Mouse (Mus musculus) heart, postnatal 10 days (tissue): ENCODE results near the gene Gadd45gip1. TPM values are rescaled to one million over a fixed set of nuclear protein-coding genes. Genes with fewer than 3 reads are reported as not detected.
"Not testable (repeated sequence)": the region's sequence is repeated elsewhere in the genome, so short reads cannot be mapped to it uniquely, and the experiment has no call there.

Experiments
- DNase-seq, 2 experiments: peaks; one replicate each; pipeline ENCODE4 v3.0.0; 2021
- intact Hi-C: fragments of 180-260 bp; cut with DNase I; formaldehyde crosslinking; loops from one replicate; pipeline ENCODE4 v1.15.1; 2025
- total RNA-seq, 2 experiments: library from RNA; stranded (reverse); gene quantifications; 2 replicates each; pipeline ENCODE4 v1.2.3; 2021

Gene Gadd45gip1
- total RNA-seq, 2 experiments from 2014 or later = 23.7 to 25.0 TPM

- peak; percentile 66 to 67 for DNase-seq
- intact Hi-C loops = no loop called here
Measured at GRCm38 (mm10) chr8:84823653-84824052, 7.7 kb upstream of the Gadd45gip1 start.

GRCm38 (mm10) chr8:84825636-84826035, 5.7 kb upstream of the Gadd45gip1 start:
- intact Hi-C loops = no loop called here
- DNase-seq = no peak

DNA sequence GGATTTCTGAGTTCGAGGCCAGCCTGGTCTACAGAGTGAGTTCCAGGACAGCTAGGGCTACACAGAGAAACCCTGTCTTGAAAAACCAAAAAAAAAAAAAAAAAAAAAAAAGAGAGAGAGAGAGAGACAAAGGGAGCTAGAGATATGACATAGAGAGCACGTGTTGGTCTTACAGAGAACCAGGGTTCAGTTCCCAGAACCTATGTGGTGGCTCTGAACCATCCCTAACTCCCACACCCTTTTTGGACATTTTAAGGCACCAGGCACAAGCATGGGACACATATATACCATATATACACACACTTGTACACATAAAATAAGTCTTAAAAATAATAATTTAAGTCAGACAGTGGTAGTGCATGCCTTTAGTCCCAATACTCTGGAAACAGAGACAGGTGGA, 4.8 kb upstream of the Gadd45gip1 start:
- intact Hi-C loops, DNase-seq: not testable (repeated sequence)

GRCm38 (mm10) chr8:84832034-84832717, 854 bp downstream of the Gadd45gip1 start:
- intact Hi-C loops = no loop called here
- DNase-seq = peak; percentile 86 to 87

- intact Hi-C loops = no loop called here
Measured at GRCm38 (mm10) chr8:84832759-84833742, 1.7 kb downstream of the Gadd45gip1 start.

GRCm38 (mm10) chr8:84834002-84834865, 2.9 kb downstream of the Gadd45gip1 start:
- DNase-seq = no peak
- intact Hi-C loops = no loop called here

More at GRCm38 (mm10) chr8:84832759-84833742, 1.7 kb downstream of the Gadd45gip1 start:
- DNase-seq = no peak

GRCm38 (mm10) chr8:84834866-84835855, 3.8 kb downstream of the Gadd45gip1 start:
- DNase-seq = peak; percentile 72 to 77
- intact Hi-C loops = no loop called here

DNA sequence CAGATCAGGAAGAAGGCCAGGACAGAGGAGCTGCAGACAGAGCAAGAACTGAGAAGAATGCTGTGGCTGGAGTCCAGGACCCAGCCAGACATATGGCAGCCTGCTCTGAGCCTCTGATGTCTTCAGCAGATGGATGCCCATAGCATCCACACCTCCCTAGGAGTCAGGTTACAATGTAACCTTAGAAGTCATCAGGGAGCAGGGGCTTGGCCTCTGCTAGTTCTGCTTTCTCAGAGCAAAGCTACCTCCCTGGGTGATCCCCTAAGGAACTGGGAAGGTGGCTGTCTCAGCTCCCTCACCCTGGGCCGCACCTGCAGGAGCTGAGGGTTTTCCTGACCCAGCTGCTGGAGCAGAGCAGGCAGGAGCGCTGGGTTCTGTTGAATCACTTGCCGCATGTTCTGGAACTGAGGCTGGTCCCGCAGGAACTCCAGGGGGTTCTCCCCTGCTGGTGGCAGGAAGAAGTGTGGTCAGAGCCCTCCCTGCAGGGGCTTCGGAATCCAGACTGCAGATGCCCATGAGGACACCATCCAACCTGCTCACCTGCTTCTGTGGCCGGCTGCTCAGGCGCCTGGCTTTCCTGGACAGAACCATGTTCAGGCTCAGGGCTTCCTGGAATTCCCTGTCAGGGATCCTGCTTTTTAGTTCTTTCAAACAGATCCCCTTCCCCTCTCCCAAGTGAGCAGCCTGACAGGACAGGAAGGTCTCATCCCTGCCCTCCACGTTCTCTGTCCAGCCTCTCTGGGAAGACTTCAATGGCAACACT, 6.0 kb downstream of the Gadd45gip1 start:
- DNase-seq = no peak
- intact Hi-C loops = no loop called here

GRCm38 (mm10) chr8:84837912-84838470, 6.7 kb downstream of the Gadd45gip1 start:
- no peak for DNase-seq
- intact Hi-C loops = no loop called here

DNA sequence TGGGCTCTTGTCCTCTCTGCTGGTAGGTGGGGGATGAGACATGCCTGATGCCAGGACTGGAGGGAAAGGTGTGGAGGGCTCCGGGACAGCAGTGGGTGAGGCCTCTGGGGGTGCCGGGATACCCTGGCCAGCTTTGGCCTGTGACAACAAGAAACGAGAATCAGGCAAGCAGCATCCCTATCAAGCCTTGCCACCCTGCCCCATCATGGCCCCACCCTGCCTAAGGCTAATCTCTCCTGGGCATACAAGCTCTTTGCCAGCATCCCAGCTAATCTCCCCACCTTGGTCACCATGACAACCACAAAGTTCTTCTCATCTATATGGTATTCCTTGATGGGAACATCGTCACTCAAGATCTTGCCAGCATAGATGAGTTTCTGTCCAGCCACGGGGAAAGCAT, 7.2 kb downstream of the Gadd45gip1 start:
- no peak for DNase-seq

DNA sequence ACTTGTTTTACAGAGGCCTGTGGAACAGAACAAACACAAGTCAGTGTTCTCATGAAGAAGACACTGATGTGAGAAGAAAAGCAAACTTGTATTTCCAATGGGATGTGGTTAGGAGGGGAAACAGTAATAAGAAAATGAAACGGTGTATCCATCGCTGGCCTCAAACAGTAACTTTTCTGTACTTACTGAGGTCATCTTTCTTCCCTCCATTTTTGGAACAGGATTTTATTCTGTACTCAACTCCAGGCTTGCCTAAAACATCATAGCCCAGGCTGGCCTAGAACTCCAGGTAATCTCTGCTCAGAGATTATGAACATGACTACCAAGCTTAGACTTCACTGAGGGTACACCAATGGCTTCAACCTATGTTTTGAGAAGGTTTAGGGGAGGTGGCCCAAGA, 8.1 kb downstream of the Gadd45gip1 start:
- intact Hi-C loops = no loop called here

More for the DNA sequence above, 7.2 kb downstream of the Gadd45gip1 start:
- intact Hi-C loops = no loop called here

GRCm38 (mm10) chr8:84839875-84840247, 8.5 kb downstream of the Gadd45gip1 start:
- no peak for DNase-seq
- intact Hi-C loops = no loop called here

More for the DNA sequence above, 8.1 kb downstream of the Gadd45gip1 start:
- DNase-seq = no peak

DNA sequence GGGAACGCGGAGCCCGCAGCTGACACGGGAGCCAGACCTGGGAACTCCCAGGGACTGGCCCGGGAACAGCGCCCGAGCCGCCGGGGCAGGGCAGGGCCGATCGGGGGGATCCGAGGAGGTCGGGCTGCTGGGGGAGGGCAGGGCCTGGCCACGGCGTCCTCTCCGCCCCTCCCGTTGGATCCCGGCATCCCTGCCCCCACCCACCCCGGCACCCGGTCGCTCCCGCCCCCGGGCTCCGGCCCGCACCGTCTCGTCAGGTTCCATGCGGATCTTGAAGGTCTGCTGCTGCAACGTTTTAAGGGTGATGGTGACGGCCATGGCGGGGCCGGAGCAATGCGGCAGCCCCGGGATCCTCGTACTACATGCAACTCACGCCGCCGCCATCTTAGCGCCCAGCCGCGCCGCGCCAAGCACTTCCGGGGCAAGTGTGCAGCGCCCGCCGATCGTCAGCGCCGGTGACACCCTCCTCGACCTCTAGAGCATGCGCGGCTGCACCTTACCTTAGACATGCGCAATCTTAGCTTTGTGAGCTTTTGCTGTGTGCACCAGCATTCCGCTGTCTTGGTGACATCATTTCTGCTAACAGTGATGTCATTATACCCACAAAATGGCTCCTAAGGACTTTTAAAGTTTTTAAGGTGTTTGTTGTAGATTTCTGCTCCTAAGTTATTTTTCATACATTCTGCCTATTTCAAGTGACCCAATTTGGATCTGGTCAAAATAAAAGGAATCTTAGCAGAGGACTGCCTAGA, 9.1 kb downstream of the Gadd45gip1 start, which contains the start of gene Rad23a:
TSS of gene Rad23a (minus strand) at position 418 of the 752 bp plus-strand sequence.
- DNase-seq = peak; percentile 92 to 94

DNA sequence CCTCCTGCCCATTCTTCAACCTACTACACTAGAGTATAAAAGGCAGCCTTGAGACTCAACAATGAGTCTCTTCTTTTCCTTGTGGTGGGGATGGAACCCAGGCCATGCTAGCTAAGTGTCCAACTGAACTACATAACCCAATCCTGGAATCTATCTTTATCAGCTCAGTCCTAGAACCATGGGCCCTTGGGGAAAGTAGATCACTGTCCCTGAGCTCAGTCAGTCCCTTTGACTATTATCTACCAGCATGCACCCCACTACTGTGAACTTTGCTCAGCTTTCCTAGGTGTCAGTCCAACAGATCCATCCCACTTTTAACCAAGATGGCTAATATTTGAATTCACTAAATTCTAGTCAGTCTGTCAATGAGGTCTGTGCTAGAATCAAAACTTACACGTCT, 10.2 kb downstream of the Gadd45gip1 start:
- no peak for DNase-seq
- intact Hi-C loops = no loop called here

More for the DNA sequence above, 9.1 kb downstream of the Gadd45gip1 start, which contains the start of gene Rad23a:
- intact Hi-C loops = no loop called here

DNA sequence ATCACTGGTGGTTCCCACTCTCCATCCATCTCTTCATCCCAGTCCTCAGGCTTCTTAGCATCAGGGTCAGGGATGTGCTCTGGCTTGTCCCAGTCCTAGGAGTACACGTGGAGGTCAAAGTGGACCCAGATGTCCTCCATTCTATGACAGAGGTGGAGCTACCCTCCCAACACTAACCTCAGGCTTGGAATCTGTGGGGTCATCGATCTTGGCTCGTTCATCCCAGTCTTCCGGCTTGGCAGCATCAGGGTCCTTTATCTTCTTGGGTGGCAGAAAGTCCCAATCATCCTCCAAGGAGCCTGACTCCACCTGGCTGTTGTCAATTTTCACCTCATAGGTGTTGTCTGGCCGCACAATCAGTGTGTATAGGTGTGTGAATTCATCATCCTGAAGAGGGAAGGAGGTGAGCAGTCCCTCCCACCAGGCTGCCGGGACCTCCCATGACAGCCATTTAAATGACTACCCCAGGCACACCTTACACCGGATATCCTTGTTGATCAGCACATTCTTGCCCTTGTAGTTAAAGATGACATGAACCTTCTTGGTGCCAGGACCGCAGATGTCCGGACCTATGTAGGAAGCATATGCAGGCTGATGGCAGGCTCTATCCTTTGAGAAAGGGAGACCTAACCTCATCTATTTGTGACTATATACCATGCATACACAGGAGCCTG, 13.2 kb downstream of the Gadd45gip1 start:
- DNase-seq = no peak
- intact Hi-C loops = no loop called here

DNA sequence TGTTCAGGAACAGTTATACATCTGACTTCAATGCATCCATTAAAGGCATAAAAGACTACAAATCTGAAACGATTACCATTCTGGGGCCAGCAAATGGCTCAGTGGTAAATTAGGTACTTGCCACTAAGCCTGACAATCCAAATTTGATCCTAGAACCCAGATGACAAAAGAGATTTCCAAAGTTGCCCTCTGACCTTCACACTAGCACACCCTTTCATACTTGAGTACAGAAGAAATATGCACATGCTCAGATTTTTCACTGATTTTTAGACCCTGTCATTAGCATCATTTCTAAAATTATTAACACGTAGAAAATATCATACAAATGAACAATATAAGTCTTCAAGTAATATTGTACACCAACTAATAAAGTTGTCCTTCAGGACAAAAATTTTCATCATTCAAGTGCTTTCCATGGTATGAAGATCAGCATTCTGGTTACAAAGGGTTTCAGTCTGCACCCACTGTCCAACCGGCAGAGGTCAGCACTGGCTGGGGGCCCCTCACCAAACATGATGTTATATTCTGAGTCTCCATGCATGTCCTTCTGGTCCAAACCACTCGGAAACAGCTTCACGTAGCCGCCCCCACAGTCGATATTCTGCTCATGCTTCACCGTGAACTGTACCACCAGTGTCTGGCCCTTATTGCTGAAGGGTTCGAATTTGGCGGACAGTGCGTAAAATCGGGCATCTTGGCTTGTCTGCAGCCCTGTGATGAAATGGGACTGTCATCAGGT, 14.2 kb downstream of the Gadd45gip1 start:
- intact Hi-C loops = loop anchor here (2.0 kb wide), 1 partner anchor 57 kb away; no protein-coding TSS in a partner anchor
- DNase-seq = peak; percentile 52 to 61
